Mouse (Mus musculus): ENCODE results near the gene Pdap1.

Gene Pdap1

DNA sequence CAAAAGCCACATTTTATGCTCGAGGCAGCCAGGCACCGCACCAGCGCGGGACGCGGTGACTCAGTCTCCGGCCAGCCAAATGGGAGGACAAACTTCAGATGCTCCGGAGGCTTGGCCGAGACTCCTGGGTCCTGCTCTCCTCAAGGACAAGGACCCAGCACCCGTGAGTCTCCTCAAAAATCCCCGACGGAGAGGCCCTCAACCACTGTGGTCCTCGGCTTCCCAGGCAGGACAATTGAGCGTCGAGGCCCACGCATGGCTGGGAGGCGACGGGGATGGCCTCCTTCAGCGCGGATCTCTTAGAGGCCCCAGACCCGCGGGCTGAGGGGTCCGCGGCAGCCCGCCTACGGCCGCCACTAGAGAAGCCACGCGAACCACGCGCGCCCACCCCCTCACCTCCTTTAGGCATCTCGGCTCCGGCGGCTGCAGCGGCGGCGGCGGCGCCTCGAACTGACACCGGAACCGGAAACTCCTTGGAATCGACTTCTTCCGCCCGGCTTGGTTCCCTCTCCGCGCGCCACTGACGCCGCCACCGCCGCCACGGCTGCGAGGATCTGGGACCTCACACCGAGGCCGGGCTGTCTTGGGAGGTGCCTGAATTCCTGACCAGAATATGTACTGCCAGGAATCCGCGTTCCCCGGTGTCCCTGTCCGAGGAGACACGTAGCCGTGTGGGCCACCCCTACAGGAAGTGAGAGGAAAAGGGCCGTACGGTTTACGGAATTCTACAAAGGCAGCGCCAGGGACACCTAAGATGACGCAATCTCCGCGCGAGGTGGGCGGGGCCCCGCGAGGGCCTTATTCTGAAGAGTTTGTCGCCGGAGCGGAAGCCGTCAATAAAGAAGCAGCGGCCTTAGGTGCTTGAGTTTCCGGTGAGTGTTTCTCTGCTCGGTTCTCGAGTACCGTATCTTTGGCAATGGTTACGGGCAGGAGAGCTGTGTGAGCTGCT is at the start of gene Pdap1, which contains the start of gene Bud31:
Pdap1 (minus strand) TSS at position 668 of the 949 bp plus-strand sequence.
Bud31 (plus strand) TSS at position 792 of the 949 bp plus-strand sequence.
- under 1% methylated on average over 84 of the region's 84 CpGs for WGBS

DNA sequence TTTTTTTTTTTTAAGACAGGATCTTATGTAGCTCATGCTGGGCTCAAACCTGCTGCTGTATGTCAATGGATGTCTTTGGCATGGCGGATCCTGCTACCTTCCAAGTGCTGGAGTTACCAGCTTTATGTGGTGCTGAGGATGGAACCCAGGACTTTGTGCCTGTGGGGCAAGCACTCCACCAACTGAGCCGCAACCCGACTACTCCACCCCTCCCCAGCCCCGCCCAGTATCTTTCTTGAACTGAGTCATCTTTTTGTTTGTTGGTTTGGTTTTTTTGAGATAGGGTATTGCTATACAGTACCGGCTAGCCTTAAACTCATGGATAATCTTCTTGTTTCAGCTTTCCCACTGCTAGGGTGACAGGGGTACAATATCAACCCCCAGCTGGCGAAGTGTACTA is 49.4 kb upstream of the Pdap1 start:
- 93% methylated on average over 6 of the region's 6 CpGs for WGBS

DNA sequence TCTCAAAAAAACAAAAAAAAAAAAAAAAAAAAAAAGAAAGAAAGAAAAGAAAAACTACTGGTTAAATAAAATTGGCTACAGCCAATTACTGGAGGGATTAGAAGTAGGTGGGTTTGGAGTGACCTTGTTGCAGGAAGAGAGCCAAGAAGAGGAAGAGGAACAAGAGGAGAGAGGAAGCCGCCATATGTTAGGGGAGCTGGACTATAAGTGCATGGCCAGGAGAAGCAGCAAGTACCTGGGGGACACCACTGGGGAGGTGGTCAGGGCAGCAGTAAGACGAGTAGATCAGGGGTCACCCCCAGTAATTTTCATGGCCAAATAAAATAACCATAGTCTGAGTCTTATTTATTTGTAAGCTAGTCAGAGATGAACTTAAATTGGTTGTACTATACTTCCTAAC is 45.2 kb upstream of the Pdap1 start:
- WGBS = 85% methylated on average over 2 of the region's 2 CpGs

DNA sequence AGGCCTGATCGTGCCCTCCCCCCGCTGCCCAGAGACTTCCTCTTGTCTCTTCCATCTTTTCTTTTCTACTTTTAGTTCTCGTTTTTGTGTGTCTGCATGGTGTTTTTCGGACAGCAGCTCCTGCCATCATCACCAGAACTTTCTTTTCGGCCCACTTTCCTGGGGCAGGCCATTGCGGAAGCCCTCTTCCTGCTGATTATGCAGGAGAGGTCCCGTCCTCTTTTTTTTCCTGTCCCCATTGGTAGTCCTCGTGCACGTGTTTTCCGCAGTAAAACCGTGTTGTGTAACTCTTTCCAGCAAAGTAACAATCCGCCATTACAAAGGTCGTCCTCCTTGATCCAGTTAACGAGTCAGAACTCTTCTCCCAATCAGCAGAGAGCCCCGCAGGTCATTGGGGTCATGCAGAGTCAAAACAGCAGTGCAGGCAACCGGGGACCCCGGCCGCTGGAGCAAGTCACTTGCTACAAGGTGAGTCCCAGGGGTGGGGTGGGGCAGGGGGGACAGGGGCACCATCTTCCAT is 38.5 kb upstream of the Pdap1 start:
- WGBS = 81% methylated on average over 18 of the region's 18 CpGs

DNA sequence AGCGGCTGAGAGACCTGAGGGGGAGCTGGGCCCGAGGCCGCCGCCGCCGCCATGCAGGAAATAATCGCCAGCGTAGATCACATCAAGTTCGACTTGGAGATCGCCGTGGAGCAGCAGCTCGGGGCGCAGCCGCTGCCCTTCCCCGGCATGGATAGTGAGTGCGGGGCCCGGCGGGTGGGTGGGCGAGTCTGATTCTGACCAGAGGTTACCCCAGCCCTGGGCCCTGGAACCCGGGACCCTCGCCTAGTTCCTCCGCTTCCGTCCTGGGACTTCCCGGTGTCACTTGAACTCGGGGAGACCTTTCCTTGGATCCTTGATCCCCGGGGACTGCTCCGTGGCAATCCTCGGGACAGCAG is 27.2 kb upstream of the Pdap1 start:
- WGBS = 1% methylated on average over 27 of the region's 28 CpGs

DNA sequence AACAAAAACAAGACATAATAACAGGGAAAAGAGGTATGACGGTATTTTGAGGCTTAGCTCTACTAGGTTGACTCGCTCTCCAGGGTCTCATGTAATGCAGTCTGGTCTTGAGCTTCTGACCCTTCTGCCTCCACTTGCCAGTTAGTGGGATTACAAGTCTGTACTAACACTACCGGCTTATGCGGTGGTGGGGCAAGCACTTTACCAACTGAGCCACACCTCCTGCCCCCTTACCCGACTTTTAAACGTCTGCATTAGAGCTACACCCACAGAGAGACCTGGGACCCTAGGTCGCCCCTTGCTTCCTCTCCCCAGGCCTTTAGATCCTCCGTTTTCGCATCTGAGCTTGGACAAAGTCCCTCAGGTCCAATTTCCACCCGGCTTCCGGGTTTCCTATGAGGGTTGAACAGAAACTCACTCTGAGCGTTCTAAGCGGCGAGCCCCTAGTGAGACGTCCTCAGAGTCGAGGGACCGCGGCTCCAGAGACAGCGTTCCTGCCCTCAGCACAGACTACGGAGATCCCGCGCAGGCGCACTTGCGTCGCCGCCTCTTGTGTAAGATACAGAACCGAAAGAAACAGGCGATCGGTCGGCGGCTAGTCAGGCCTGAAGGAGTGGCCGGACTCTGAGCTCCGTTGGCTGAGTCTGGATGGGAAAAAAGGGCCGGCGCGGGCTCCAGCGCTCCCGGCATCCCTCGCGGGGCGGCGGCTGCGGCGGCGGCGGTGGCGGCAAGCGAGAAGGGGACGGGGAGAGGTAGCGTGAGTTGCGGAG is 26.7 kb upstream of the Pdap1 start, which contains the start of the genes Ptcd1 and Cpsf4:
Ptcd1 (minus strand) TSS at position 573 of the 770 bp plus-strand sequence.
Cpsf4 (plus strand) TSS at position 678 of the 770 bp plus-strand sequence.
- under 1% methylated on average over 51 of the region's 51 CpGs for WGBS

DNA sequence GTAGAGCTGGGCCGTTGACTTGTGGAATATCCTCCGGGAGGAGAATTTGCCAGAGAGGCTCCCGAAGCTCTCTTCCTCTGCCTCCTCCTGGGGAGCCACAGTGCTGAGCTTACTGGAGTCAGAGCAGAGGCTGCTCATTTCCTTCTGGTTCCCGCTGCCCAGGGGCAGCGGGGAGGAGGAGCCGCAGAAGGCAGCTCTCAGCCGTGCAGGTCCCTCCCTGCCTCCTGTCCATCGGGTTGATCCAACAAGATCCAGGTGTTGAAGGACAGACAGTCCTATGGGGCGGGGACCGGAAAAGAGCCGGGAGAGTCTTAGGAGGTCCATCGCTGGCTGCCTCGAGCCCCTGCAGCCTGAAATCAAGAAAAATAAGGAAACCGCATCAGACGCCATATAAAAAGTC is 25.1 kb upstream of the Pdap1 start:
- WGBS = 80% methylated on average over 15 of the region's 15 CpGs

DNA sequence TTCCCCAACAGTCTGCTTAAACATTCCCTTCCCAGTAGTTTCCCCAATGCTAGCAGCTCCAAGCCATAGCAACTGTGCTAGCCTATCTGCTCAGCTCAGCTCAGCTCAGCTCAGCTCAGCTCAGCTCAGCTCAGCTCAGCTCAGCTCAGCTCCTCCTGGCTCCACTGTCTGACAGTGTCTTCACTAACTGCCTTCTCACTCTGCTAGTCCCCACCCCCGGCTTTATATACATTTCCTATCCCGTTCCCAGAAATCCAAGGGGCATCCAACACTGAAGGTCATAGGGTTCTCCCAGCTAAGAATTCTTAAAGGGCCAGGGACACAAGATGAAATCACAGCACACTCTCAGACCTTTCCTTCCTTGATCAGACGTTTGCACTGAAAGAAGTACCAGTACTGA is 24.7 kb upstream of the Pdap1 start:
- WGBS = 50% methylated on average over 3 of the region's 3 CpGs

DNA sequence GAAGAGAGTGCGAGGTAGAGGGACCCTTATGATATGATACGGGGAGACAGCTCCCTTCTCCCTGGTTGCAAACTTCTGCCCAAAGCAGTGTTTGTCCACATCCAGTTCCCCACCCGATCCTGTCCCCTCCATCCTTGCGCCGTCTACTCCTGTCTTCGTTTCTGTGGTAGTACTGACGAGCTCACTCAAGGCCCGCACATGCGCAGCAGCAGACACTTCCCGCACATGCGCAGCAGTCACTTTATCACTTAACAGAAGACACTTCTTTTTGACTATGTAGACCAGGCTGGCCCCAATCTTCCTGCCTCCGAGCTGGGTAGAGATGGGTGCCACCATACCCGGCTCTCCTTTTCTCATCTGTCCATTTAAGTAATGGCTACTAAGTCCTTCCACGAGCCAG is 21.3 kb upstream of the Pdap1 start:
- 95% methylated on average over 14 of the region's 14 CpGs for WGBS

DNA sequence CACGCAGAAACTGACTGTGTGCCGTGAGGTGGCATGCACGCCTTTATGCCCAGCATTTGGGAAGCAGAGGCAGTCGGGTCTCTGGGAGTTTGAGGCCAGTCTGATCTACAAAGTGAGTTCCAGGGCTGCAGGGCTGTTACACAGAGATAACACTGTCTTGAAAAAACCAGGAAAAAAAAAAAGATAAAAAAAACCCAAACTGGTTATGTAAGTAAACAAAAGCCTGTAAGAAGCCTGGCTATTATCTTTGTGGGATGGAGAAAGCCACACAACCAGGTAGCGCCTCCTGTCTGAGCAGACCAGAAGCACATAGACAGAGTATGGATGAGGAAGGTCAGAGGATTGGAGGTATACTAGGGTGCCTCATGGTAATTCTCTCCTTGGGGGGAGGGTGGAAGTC is 12.7 kb upstream of the Pdap1 start:
- WGBS = 89% methylated on average over 5 of the region's 5 CpGs

DNA sequence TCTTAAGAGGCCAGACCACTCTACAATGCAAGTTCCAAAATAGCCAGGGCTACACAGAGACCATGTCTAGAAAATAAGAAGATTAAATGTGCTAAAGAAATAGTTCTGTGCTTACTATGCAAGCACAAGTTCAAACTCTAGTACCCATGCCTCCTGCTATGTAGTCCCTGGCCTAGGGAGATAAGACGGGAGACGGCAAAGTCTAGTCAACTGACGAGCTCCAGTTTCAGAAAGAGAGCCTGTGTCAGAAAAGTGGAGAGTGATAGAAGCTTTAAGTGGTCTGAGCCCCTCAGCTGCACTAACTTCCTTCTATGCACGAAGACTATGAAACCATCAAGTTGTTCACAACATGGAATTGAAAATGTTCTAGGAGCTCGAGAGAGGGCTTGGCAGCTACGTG is 9.3 kb upstream of the Pdap1 start:
- WGBS = 88% methylated on average over 6 of the region's 6 CpGs

DNA sequence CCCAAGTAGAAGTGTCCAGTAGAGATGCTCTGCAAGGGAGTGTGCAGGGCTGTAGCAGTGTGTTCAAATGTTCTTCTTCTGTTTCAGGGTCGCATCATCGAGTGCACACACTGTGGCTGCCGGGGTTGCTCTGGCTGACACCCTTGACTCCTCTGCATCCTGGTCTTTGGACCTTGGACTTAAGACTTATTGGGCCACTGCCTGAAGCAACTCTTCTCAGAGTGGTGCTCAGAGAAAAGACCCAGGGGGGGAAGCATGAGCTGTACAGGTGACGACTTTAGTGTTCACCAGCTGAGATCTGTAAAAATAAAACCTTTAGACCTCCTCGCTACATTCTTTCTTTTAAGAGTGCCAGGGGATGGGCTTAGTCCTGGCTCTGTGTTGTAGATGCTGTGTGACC is 7.7 kb upstream of the Pdap1 start:
- 89% methylated on average over 5 of the region's 5 CpGs for WGBS

DNA sequence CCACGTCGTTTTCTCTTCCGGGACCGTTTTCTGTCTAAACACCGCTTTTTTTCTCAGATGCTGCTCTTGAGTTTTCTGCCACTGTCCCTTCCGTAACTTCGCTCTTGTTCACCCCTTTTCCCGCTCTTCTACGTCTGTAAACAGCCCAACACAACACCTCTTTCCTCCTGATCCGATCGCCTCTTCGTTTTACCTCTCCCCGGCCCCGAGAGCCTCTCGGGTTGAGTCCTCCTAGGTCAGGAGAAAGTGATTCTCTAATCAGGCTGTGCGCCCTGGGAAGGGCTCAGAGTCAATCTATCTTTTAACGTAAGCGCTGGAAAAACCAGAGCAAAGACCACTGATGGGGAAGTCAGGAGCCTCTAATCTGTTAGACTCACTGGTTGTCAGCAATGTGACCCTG is 573 bp upstream of the Pdap1 start:
- WGBS = under 1% methylated on average over 18 of the region's 18 CpGs

DNA sequence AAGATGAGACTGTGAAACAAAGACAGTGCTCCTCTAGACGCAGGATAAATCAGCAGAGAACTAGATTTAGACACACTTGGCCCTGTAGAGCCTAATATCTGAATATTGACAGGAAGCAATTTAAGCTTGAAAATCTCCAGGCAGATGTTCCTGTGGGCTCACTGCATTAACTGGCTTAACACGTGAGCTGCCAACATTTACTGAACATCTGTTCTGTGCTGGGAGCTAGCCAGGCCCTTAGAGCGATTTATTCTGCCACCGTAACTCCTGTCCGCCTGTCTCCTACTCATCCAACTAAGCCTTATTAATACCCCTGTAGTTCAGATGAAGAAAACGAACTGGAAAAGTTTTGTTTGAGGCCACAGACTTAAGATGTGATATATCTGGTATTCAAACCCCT is 1.2 kb downstream of the Pdap1 start:
- 2% methylated on average over 6 of the region's 6 CpGs for WGBS

DNA sequence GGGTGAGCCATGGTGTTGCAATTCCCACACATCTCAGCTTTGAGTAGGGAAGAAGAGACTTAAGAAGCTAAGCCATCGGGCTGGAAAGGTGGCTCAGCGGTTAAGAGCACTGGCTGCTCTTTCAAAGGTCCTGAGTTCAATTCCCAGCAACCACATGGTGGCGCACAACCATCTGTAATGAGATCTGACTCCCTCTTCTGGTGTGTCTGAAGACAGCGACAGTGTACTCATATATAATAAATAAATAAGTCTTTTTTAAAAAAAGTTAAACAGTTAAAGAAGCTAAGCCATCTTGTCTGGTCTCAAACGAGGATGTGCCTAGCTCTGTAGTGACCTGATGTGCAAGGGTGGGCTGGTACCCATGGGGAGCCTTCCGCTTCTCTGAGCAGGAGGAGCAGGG is 6.8 kb downstream of the Pdap1 start:
- 82% methylated on average over 6 of the region's 6 CpGs for WGBS

DNA sequence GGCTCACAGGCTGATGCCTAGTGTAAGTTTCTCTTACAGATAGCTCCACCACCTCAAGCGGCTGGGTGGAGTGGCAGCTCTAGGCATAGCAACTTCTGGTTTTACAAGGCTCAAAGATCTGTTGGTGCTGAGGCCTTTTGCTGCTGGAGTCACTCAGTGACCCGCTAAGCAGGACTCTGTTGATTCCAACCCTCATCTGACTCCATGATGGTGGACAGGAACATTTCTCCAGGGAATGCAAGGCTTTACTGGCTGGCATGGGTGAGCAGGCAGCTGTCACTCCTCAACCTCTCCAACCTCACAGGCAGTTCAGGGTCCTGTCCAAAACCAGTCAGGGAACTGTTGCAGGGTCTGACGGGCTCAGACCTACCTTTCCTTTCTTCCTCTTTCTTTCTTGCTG is 9.0 kb downstream of the Pdap1 start:
- WGBS = 73% methylated on average over 3 of the region's 3 CpGs

DNA sequence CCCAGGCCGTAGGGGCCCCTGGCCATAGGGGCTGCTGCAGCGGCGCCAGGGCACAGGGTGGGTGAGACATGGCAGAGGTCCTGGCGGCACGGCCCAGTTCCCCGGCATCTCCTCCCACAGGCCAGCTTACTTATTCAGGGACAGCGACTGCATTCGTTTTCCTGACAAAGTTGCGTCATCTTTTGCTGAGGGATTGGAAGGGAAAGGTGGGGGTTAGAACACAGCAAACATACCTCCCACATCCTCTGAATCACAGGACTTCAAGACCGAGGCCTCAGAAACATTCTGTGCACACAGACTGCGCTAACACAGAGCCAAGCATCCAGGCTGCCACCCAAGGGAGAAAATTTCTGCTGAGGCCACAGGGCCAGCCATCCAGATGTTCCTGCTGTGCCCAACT is 9.8 kb downstream of the Pdap1 start:
- WGBS = 35% methylated on average over 11 of the region's 11 CpGs

DNA sequence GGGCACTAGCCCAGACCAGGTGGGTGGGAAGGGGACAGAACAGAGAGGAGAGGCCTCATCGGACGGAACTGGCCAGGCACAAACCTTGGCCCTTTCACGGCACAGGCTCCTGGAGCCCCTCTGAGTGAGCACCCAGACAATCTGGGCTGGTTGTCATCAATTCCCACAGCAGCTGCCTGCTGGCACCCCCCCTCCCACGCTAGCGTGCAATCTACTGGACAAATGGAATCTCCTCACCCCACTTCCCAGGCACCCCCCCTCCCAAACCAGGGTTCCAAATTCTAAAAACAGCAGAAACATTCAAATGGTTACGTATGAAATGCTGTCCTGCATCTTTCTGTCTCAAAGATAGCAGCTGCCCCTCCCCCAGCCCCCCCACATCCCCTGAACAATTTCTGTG is 10.3 kb downstream of the Pdap1 start:
- 45% methylated on average over 6 of the region's 6 CpGs for WGBS

DNA sequence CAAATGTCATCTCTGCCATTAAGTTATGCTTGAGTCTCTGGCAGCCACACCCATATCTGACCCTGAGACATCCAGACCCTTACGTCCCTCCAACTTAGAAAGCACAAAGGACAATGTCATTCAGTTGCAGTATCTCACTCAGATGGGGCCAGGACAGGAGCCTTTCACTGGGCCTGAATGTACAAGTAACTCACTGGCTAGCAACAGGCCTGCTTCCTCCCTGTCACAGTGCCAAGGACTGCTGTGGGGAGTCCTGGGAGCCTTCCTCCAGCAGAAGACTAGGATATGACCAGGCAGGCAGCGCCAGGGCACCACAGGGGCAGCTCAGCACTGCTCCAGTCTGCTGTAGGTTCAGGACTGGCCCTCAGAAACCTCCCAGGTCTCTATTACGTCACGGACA is 10.9 kb downstream of the Pdap1 start:
- 73% methylated on average over 4 of the region's 4 CpGs for WGBS

DNA sequence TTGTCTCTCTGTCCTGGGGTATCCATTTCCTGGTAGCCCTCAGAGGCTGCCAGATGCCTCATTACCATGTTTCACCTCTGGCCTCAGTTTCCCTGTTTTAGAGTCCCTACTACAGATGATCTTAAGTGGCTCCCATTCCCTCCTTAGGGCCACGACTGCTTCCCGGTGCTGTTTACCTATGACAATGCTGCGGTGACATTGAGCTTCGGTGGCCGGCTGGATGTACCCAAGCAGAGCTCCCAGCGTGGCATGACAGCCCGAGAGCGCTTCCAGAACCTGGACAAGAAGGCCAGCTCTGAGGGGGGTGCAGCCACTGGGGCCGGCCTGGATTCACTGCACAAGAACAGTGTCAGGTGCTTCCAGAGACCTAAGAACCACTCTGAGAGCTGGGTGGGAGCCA is 13.5 kb downstream of the Pdap1 start:
- WGBS = 87% methylated on average over 9 of the region's 9 CpGs

DNA sequence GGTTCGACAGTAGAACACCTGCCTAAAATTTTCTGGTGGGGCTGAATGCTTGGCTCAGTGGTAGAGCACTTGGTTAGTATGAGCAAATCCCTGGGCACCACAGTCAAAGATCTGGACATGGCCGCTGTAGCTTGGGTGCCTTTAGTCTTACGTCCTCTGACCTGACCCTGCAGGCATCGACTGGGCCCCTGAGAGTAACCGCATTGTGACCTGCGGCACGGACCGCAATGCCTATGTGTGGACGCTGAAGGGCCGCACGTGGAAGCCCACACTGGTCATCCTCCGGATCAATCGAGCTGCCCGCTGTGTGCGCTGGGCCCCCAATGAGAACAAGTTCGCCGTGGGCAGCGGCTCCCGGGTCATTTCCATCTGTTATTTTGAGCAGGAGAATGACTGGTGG is 16.6 kb downstream of the Pdap1 start:
- WGBS = 95% methylated on average over 19 of the region's 19 CpGs

DNA sequence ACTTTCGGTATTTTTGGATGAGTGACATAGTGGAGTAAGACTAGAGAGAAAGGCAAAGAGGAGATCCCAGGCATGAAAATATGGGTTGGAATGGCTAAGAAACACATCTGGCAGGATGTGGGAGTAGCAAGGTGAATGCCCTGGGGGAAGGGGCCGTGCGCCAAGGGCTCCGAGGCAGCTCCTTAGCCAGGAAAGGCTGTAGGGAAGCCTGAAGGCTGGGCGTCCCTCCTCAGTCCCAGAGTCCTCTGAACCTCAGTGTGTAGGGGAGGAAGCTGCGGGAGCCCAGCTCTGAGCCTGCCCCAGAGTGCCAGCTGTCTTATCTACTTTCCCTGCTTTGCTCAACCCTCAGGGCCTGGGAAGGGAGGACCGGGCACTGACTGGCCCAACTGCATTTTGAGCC is 19.1 kb downstream of the Pdap1 start:
- 73% methylated on average over 7 of the region's 7 CpGs for WGBS

DNA sequence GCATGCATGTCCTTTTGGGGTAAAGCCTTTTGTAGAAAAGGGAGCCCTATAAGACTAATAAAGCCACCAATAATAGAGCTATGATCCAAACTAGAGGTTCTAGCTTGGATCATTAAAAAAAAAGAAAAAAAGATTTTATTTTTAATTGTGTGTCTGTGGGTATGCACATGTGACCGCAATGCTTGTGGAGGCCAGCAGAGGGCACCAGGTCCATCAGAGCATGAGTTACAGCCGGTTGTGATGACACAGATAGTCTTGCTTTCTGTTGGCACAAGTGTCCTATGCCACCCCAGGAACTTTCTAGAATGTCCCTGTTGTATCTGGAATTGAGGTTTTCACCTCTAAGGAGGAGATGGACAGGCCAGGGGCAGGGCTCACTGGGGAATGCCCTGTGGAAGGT is 20.7 kb downstream of the Pdap1 start:
- WGBS = 89% methylated on average over 2 of the region's 2 CpGs

Measured in cerebral cortex, adult 2 months (tissue).